Mouse (Mus musculus) kidney, adult 2 months (tissue): ENCODE measurements around the gene Esyt3.

Source experiments
- CTCF ChIP-seq: fragments of 200-500 bp; conservative IDR thresholded peaks from 2 replicates; pipeline ENCODE4 v1.5.1; 2011; ENCODE audit warnings: low read depth, mild to moderate bottlenecking, control low read depth, low read length, moderate library complexity, mixed read lengths; ENCODE audit not compliant: insufficient read depth, insufficient read length
- POLR2A ChIP-seq: fragments of 200-500 bp; IDR thresholded peaks from one replicate; pipeline ENCODE4 v1.6.1; 2011; ENCODE audit warnings: low read depth, low read length, control low read depth

DNA sequence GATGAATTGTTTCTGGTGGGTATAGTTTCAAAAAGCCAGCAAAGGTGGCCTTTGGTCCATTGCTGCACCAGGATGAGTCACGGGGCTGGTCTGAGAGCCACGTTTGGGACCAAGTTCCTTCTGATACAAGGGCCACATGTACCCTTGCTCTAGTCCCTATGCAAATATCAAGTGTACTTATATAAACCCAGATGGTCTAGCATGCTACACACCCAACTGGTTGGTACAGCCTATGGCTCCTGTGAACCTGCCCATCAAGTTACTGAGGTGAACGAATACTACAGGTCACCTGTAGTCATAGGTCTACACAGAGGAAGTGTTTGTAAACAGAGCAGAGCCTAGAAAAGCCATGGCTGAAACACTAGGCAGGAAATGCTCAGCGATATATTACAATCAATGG is 21.8 kb downstream of the Esyt3 start:
- TF ChIP-seq CTCF: no peak
- TF ChIP-seq POLR2A: no peak
